Mouse (Mus musculus) heart, postnatal 0 days (tissue): ENCODE results near the gene Nod2. TPM values are rescaled to one million over a fixed set of nuclear protein-coding genes. Genes with fewer than 3 reads are reported as not detected.

Experiments used
- ATAC-seq: fragments of 200-750 bp; cut with Nextera tagmentation; 2 replicates; pipeline ENCODE4 v1.8.0; 2017; ENCODE audit warnings: low read depth, moderate number of reproducible peaks, moderate library complexity; ENCODE audit not compliant: insufficient read depth
- DNase-seq: peaks from one replicate; pipeline ENCODE4 v3.0.0-alpha.2; 2016; ENCODE audit warnings: low spot score
- H3K27ac ChIP-seq: fragments of 300-500 bp; sonication (generic); 2 replicates; pipeline ENCODE4 v1.5.1; 2014; ENCODE audit warnings: low read depth, mild to moderate bottlenecking
- H3K27me3 ChIP-seq: fragments of 300-500 bp; sonication (generic); 2 replicates; pipeline ENCODE4 v1.6.1; 2014; ENCODE audit warnings: low read length, mixed read lengths; ENCODE audit not compliant: control insufficient read depth, insufficient read depth
- H3K36me3 ChIP-seq: fragments of 300-500 bp; sonication (generic); replicated peaks from 2 replicates; pipeline ENCODE4 v1.6.1; 2014; ENCODE audit warnings: low read length, mixed read lengths; ENCODE audit not compliant: control insufficient read depth, insufficient read depth
- H3K4me1 ChIP-seq: fragments of 300-500 bp; sonication (generic); 2 replicates; pipeline ENCODE4 v1.6.1; 2014; ENCODE audit warnings: antibody characterized with exemption; ENCODE audit not compliant: control insufficient read depth, insufficient read depth
- H3K4me2 ChIP-seq: fragments of 300-500 bp; sonication (generic); 2 replicates; pipeline ENCODE4 v1.6.1; 2014; ENCODE audit warnings: low read depth, mild to moderate bottlenecking, low read length, moderate library complexity
- H3K4me3 ChIP-seq: fragments of 300-500 bp; sonication (generic); 2 replicates; pipeline ENCODE4 v1.5.1; 2014; ENCODE audit warnings: low read depth, low read length
- H3K9ac ChIP-seq: fragments of 300-500 bp; sonication (generic); replicated peaks from 2 replicates; pipeline ENCODE4 v1.6.1; 2014; ENCODE audit warnings: low read depth, low read length, mixed read lengths
- H3K9me3 ChIP-seq: fragments of 300-500 bp; sonication (generic); replicated peaks from 2 replicates; pipeline ENCODE4 v1.6.1; 2016; ENCODE audit warnings: low read length; ENCODE audit not compliant: control insufficient read depth
- CTCF ChIP-seq: IDR thresholded peaks from 2 replicates; pipeline ENCODE4 v1.5.1; 2016; ENCODE audit warnings: antibody characterized with exemption, control low read depth, low read depth
- EP300 ChIP-seq: IDR thresholded peaks from 2 replicates; pipeline ENCODE4 v1.6.1; 2016; ENCODE audit warnings: antibody characterized with exemption, low read depth
- WGBS: fragments of 180-500 bp; shearing (Covaris S2); extraction: QIAGEN DNeasy Blood & Tissue Kit; methylation state at CpG from one replicate; pipeline ENCODE4 v1.1.7; 2014; 5-methylcytosine and 5-hydroxymethylcytosine counted together
- polyA plus RNA-seq: library from polyadenylated mRNA; unstranded; fragments of >200 nt; fragmentation: Nextera tagmentation; extraction: Ambion mirVana; gene quantifications from 2 replicates; pipeline ENCODE4 v1.2.1, GENCODE M21; 2015
- total RNA-seq: library from RNA; depleted of rRNA; stranded (reverse); fragments of >200 nt; gene quantifications from 2 replicates; pipeline ENCODE4 v1.2.3, GENCODE M21; 2014; ENCODE audit warnings: low replicate concordance

Gene Nod2
- total and polyA plus RNA-seq, 2 experiments from 2014 or later, result 0.10 TPM; not detected in 1

DNA sequence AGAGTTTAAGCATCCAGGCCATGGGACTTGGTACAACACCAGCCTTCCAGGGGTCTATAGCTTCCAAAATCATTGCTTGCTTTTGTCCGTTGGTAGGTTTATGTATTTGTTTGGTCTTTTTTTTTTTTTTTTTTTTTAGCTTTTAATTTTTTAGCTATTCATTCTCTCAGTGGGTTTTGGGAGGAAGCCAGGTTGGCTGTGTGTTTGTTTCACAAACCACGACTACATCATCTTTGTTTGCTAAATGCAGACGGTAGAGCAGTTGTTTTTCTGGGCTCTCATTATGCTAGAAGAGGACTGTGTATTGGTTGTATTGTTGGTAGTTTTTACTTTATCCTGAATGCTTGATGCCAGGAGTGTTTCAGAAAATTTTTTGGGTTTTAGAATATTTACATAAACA is 12.8 kb downstream of the Nod2 start:
- WGBS, result 77% methylated on average over 3 of the region's 3 CpGs
- no peak overlapping the region for H3K27ac ChIP-seq
- no peaks in the 10 kb centered on the region for H3K36me3 ChIP-seq
- TF ChIP-seq EP300, result no peak
- TF ChIP-seq CTCF, result no peak
- no peak overlapping the region for H3K4me3 ChIP-seq
- no peaks in the 10 kb centered on the region for H3K27me3 ChIP-seq
- no peak overlapping the region for H3K4me2 ChIP-seq
- DNase-seq (no peak), ATAC-seq (no peak)
- H3K9ac ChIP-seq, result no peak overlapping the region
- H3K4me1 ChIP-seq, result no peaks in the 10 kb centered on the region
- 0 out of 2 replicates have a peak, but pooled peaks cover 3% of the 10 kb centered on the region for H3K9me3 ChIP-seq

GRCm38 (mm10) chr8:88662401-88662821 is 15.3 kb downstream of the Nod2 start:
- 44% methylated on average over 6 of the region's 6 CpGs for WGBS
- no peak for DNase-seq

GRCm38 (mm10) chr8:88664121-88664520 is 17.0 kb downstream of the Nod2 start:
- WGBS, result 82% methylated on average over 16 of the region's 16 CpGs
- DNase-seq (no peak), ATAC-seq (no peak)
- Histone ChIP-seq H3K4me2 (no peak overlapping the region), H3K4me3 (no peak overlapping the region), H3K9ac (no peak overlapping the region), H3K36me3 (no peaks in the 10 kb centered on the region), H3K27me3 (no peaks in the 10 kb centered on the region), H3K27ac (no peak overlapping the region), H3K4me1 (no peaks in the 10 kb centered on the region), H3K9me3 (no peaks in the 10 kb centered on the region)
- no peak for TF ChIP-seq EP300
- TF ChIP-seq CTCF, result no peak

More at GRCm38 (mm10) chr8:88662401-88662821, 15.3 kb downstream of the Nod2 start:
- Histone ChIP-seq H3K27me3 (no peaks in the 10 kb centered on the region), H3K9me3 (no peaks in the 10 kb centered on the region), H3K4me1 (no peaks in the 10 kb centered on the region), H3K27ac (no peak overlapping the region), H3K9ac (no peak overlapping the region), H3K4me3 (no peak overlapping the region), H3K36me3 (no peaks in the 10 kb centered on the region), H3K4me2 (no peak overlapping the region)
- ATAC-seq, result no peak
- TF ChIP-seq EP300 (no peak), CTCF (no peak)

- H3K9me3 ChIP-seq, result no peaks in the 10 kb centered on the region
- no peak overlapping the region for H3K4me2 ChIP-seq
- H3K4me3 ChIP-seq, result no peak overlapping the region
- TF ChIP-seq EP300 (no peak), CTCF (no peak)
- H3K4me1 ChIP-seq, result no peaks in the 10 kb centered on the region
- H3K27ac ChIP-seq, result no peak overlapping the region
- H3K36me3 ChIP-seq, result no peaks in the 10 kb centered on the region
- DNase-seq (no peak), ATAC-seq (no peak)
- H3K9ac ChIP-seq, result no peak overlapping the region
- H3K27me3 ChIP-seq, result no peaks in the 10 kb centered on the region
- 67% methylated on average over 19 of the region's 19 CpGs for whole genome bisulfite sequencing
Measured at GRCm38 (mm10) chr8:88664947-88665346, 17.8 kb downstream of the Nod2 start.

GRCm38 (mm10) chr8:88666435-88666834 is 19.3 kb downstream of the Nod2 start:
- 39% methylated on average over 1 of the region's 1 CpGs for whole genome bisulfite sequencing
- Histone ChIP-seq H3K36me3 (no peaks in the 10 kb centered on the region), H3K9me3 (no peaks in the 10 kb centered on the region), H3K4me2 (no peak overlapping the region), H3K27ac (no peak overlapping the region), H3K4me3 (no peak overlapping the region), H3K4me1 (no peaks in the 10 kb centered on the region), H3K27me3 (no peaks in the 10 kb centered on the region), H3K9ac (no peak overlapping the region)
- TF ChIP-seq CTCF, result no peak
- TF ChIP-seq EP300, result no peak
- ATAC-seq (no peak), DNase-seq (no peak)

- WGBS, result 62% methylated on average over 14 of the region's 14 CpGs
- no peak overlapping the region for H3K4me2 ChIP-seq
- TF ChIP-seq CTCF, result no peak
- no peak for TF ChIP-seq EP300
- ATAC-seq (no peak), DNase-seq (no peak)
- no peaks in the 10 kb centered on the region for H3K27me3 ChIP-seq
- no peak overlapping the region for H3K9ac ChIP-seq
- no peaks in the 10 kb centered on the region for H3K4me1 ChIP-seq
- H3K4me3 ChIP-seq, result no peak overlapping the region
- H3K9me3 ChIP-seq, result no peaks in the 10 kb centered on the region
- no peaks in the 10 kb centered on the region for H3K36me3 ChIP-seq
- no peak overlapping the region for H3K27ac ChIP-seq
Measured at GRCm38 (mm10) chr8:88668400-88669086, 21.4 kb downstream of the Nod2 start.
